Comparison of ENCODE assay signal across 8 mouse cellular contexts in the genomic region with DNA sequence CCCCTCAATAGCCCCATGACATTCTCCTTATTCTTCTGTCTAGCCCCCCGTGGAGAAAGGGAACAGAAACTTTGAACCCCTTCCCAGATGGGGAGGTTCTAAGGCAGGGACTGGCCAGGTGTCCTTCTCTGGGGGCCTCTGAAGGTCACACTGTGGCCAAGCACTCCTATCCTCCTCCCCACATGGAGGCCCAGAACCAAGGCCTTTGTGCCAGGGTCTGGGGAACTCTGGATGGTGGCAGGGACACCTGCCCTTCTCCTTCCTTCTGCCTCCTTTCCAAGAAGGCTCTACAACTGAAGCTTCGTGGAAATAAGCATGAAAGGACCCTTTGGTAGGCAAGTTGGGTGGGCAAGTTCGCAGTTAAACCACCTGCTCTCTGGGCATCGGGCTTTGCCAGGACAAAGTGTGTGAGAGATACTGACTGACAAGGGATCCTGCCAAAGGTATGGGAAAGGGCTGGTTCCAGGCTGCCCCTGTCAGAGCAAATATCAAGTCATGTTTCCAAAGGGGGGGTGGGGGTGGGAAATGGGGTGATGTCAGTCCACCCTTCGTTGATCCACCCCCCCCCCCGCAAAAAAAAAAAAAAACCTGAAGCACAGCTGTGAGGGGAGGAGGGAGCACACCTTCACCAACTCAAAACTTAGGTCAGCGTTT. TPM values are rescaled to one million over a fixed set of nuclear protein-coding genes. Genes with fewer than 3 reads are reported as not detected.
DNase-seq lines count a peak whose midpoint lies in the region; ATAC-seq and TF ChIP-seq lines count a peak whose summit lies in the region.

No protein-coding gene starts in this region.

- no peak for TF ChIP-seq CTCF in gastrocnemius, adult 2 months (IDR thresholded peaks at IDR 0.05)
- no peak for TF ChIP-seq CTCF in brain, embryonic 14.5 days (IDR thresholded peaks at IDR 0.05; ENCODE audit: borderline replicate concordance, extremely low read depth, insufficient read depth, insufficient read length)

- H3K9ac ChIP-seq in hindbrain, embryonic 12.5 days = peak overlapping the region; percentile 94
- H3K9ac ChIP-seq in liver, embryonic 15.5 days = peak overlapping the region; percentile 79

- peaks cover 7% of the 10 kb centered on the region; the same call in 1 of the 2 replicates for H3K36me3 ChIP-seq in hindbrain, embryonic 12.5 days
- peaks cover 24% of the 10 kb centered on the region; the same call in 1 of the 2 replicates for H3K36me3 ChIP-seq in liver, embryonic 15.5 days (replicated peaks)

- peak overlapping the region; percentile 85 for H3K4me2 ChIP-seq in hindbrain, embryonic 12.5 days (replicated peaks)
- peak overlapping the region; percentile 95 for H3K4me2 ChIP-seq in liver, embryonic 15.5 days

- no peaks in the 10 kb centered on the region for H3K9me3 ChIP-seq in hindbrain, embryonic 12.5 days (replicated peaks)
- no peaks in the 10 kb centered on the region for H3K9me3 ChIP-seq in liver, embryonic 15.5 days (replicated peaks)

- H3K4me1 ChIP-seq in hindbrain, embryonic 12.5 days = peaks cover 48% of the 10 kb centered on the region
- peaks cover 85% of the 10 kb centered on the region for H3K4me1 ChIP-seq in liver, embryonic 15.5 days (replicated peaks)

- no peak for ATAC-seq in hindbrain, embryonic 12.5 days (ENCODE audit: low FRiP score)
- no peak for ATAC-seq in liver, embryonic 15.5 days (ENCODE audit: insufficient read depth)
- ATAC-seq in megakaryocyte progenitor cell, adult 5-6 weeks (replicated peaks; ENCODE audit: poor library complexity) = no peak
- no peak for ATAC-seq in megakaryocyte-erythroid progenitor cell, adult 5-6 weeks (replicated peaks; ENCODE audit: low FRiP score, low TSS enrichment, poor library complexity, severe bottlenecking)

- DNase-seq in gastrocnemius, adult 2 months = peak; percentile 55
- no peak for DNase-seq in gastrocnemius, postnatal 10 days
- peak; percentile 20 for DNase-seq in brain, embryonic 14.5 days (ENCODE audit: low read depth)
- no peak for DNase-seq in gastrocnemius, adult 18-20 months (ENCODE audit: low spot score)

- H3K4me3 ChIP-seq in gastrocnemius, adult 2 months = peak overlapping the region; percentile 83
- peak overlapping the region; percentile 86 for H3K4me3 ChIP-seq in hindbrain, embryonic 12.5 days
- H3K4me3 ChIP-seq in liver, embryonic 15.5 days (replicated peaks) = peak overlapping the region; percentile 81

- 13% methylated on average over 7 of the region's 7 CpGs for WGBS in hindbrain, embryonic 12.5 days
- 19% methylated on average over 7 of the region's 7 CpGs for WGBS in liver, embryonic 15.5 days (ENCODE audit: insufficient replicate concordance)

- H3K27ac ChIP-seq in gastrocnemius, adult 2 months = peak overlapping the region; percentile 99
- no peak overlapping the region; the same call in 1 of the 2 replicates for H3K27ac ChIP-seq in hindbrain, embryonic 12.5 days
- H3K27ac ChIP-seq in liver, embryonic 15.5 days (replicated peaks) = peak overlapping the region; percentile 85

- peaks cover 5% of the 10 kb centered on the region; the same call in 1 of the 2 replicates for H3K27me3 ChIP-seq in hindbrain, embryonic 12.5 days
- peaks cover 13% of the 10 kb centered on the region for H3K27me3 ChIP-seq in liver, embryonic 15.5 days

- no peak for TF ChIP-seq POLR2A in brain, embryonic 14.5 days (IDR thresholded peaks at IDR 0.05; ENCODE audit: borderline replicate concordance, extremely low read depth, insufficient read depth, insufficient read length, poor library complexity, severe bottlenecking)

- intact Hi-C loops in gastrocnemius, adult 2 months (cut with DNase I) = loop anchor here (1.0 to 10.0 kb wide), 3 partner anchors 127 to 435 kb away; partner anchors contain the start of gene Slc29a1

RNA-seq across cellular contexts. Expression of gene Vegfa, which starts 2.5 kb away (rescaled TPM):
- total RNA-seq in gastrocnemius, adult 2 months (2021) = 100 to 1,000 TPM; 135 to 219 TPM
- total RNA-seq in gastrocnemius, postnatal 10 days (2021) = 100 to 1,000 TPM in 1 of 2 experiments, 10 to 100 TPM in 1; 73.8 to 125 TPM
- polyA plus RNA-seq in brain, embryonic 14.5 days (2012; rRNA removed) = 168 and 204 TPM in 2 replicates
- 4.0 and 4.7 TPM in 2 replicates for polyA plus RNA-seq in hindbrain, embryonic 12.5 days (2016; fragmentation: Nextera tagmentation; extraction: Ambion mirVana)
- 1.2 and 1.4 TPM in 2 replicates for polyA plus RNA-seq in liver, embryonic 15.5 days (2015; fragmentation: Nextera tagmentation; extraction: Ambion mirVana)
- 32.8 and 38.3 TPM in 2 replicates for total RNA-seq in megakaryocyte progenitor cell, adult 5-6 weeks (2015)
- total RNA-seq in megakaryocyte progenitor cell, adult 5-6 weeks (2017) = 47.8 and 54.2 TPM in 2 replicates
- total RNA-seq in gastrocnemius, adult 18-20 months (2021) = 100 to 1,000 TPM in 1 of 2 experiments, 10 to 100 TPM in 1; 90.0 to 204 TPM
- 8.8 and 12.5 TPM in 2 replicates for total RNA-seq in megakaryocyte-erythroid progenitor cell, adult 5-6 weeks (2014; fragmentation: Nextera tagmentation)
- 15.2 and 17.2 TPM in 2 replicates for total RNA-seq in megakaryocyte-erythroid progenitor cell, adult 5-6 weeks (2017)

Comparison
In these comparisons a context has a peak if more than half of its experiments do, and no peak if none do; other contexts are left out.
1. DNase-seq: peak in gastrocnemius, adult 2 months (single experiment) and brain, embryonic 14.5 days (single experiment); none in gastrocnemius, postnatal 10 days (single experiment) and gastrocnemius, adult 18-20 months (single experiment).
2. Peak in every context shown above with its lines, with median percentiles within 50 percentile points of each other: H3K4me3 ChIP-seq.